Mouse (Mus musculus) midbrain, embryonic 10.5 days (tissue): ENCODE measurements around the gene Fam186b. TPM values are rescaled to one million over a fixed set of nuclear protein-coding genes. Genes with fewer than 3 reads are reported as not detected.
A peak's percentile ranks its signal among the peaks of the same experiment; 100 is the strongest.
"Not testable (repeated sequence)": the region's sequence is repeated elsewhere in the genome, so short reads cannot be mapped to it uniquely, and the experiment has no call there.

Experiments used
- DNase-seq: peaks from one replicate; pipeline ENCODE4 v3.0.0-alpha.2; 2017; ENCODE audit warnings: low spot score
- H3K27ac ChIP-seq: fragments of 300-500 bp; sonication (generic); replicated peaks from 2 replicates; pipeline ENCODE4 v1.5.1; 2016; ENCODE audit warnings: mild to moderate bottlenecking
- H3K27me3 ChIP-seq: fragments of 300-500 bp; sonication (generic); 2 replicates; pipeline ENCODE4 v1.6.1; 2016; ENCODE audit warnings: low read depth, mild to moderate bottlenecking; ENCODE audit not compliant: poor library complexity, severe bottlenecking
- H3K36me3 ChIP-seq: fragments of 300-500 bp; sonication (generic); 2 replicates; pipeline ENCODE4 v1.6.1; 2016; ENCODE audit warnings: mild to moderate bottlenecking, moderate library complexity
- H3K4me1 ChIP-seq: fragments of 300-500 bp; sonication (generic); 2 replicates; pipeline ENCODE4 v1.6.1; 2016
- H3K4me3 ChIP-seq: fragments of 300-500 bp; sonication (generic); 2 replicates; pipeline ENCODE4 v1.5.1; 2016; ENCODE audit warnings: mild to moderate bottlenecking, moderate library complexity
- H3K9me3 ChIP-seq: fragments of 300-500 bp; sonication (generic); replicated peaks from 2 replicates; pipeline ENCODE4 v1.6.1; 2016; ENCODE audit warnings: mild to moderate bottlenecking
- WGBS: fragments of 180-500 bp; shearing (Covaris S2); methylation state at CpG from one replicate; pipeline ENCODE4 v1.1.7; 2016; 5-methylcytosine and 5-hydroxymethylcytosine counted together
- polyA plus RNA-seq: library from polyadenylated mRNA; unstranded; fragments of >200 nt; fragmentation: Nextera tagmentation; extraction: Ambion mirVana; gene quantifications from 2 replicates; pipeline ENCODE4 v1.2.1, GENCODE M21; 2016

Gene Fam186b
- polyA plus RNA-seq, 1 experiment from 2014 or later, result 0.11 TPM

DNA sequence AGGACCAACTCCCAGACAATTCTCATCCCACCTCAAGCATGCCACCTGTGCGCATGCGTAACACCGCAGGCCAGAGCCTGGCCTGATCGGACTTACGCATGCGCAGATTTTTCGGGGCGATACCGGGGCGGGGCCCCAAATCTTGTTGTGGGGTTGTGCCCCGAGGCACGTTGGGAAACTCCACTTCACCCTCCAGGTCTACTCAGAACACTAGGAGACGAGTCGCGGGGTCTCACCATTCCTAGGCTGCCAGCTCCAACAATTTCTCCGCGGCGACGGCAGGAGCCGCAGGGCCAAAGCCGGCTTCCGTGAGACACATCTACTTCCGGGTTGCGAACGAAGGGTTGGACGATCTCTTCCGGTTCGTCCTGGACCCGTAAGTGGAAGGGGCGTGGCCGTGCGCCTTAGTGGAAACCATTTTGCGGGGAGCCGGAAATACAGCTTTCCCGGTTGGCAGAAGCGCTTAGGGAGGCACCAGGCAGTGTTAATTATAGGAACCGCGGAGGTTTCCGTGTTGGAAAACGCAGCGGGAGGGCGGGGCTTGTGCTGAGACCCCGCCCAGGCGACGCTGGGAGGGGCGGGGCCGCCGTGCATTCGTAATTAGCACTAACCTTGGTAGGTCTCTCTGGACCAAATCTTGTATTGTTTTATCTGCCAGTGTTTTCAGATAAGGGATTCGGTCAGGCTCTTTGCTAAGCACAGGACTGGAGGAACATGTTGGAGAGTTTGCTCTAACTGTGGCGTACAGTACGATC lies 43.9 kb downstream of the Fam186b start, which contains the start of gene Mcrs1:
TSS of gene Mcrs1 (minus strand) at position 336 of the 755 bp plus-strand sequence.
- peak; percentile 95 for DNase-seq
- peak within 1 kb of the TSS; percentile 75 for H3K4me3 ChIP-seq
- H3K4me1 ChIP-seq, result peaks cover 28% of the 10 kb centered on the region
- under 1% methylated on average over 52 of the region's 52 CpGs for WGBS
- H3K27ac ChIP-seq, result peak within 1 kb of the TSS; percentile 93
- peaks cover 35% of the 10 kb centered on the region for H3K36me3 ChIP-seq
- H3K9me3 ChIP-seq, result no peaks in the 10 kb centered on the region
- H3K27me3 ChIP-seq, result no peaks in the 10 kb centered on the region

DNA sequence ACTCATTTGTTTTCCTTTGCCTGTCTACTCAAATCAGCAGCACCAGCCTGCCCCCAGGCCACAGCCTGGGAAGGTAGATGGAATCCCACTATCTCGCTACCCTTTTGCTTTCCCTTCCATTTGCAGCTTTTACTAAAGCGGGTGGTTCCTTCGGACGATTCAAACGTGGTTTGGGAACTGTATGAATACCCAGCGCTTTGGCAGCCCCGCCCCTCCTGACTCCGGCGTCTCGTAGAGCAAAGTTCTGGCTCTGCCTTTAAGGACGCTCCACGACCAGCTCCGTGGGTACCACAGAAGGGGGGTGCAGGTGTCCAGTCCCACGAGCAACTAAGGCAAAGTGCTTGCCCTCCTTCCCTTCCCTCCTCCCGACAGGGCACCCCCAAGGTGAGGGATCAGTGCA lies 44.6 kb downstream of the Fam186b start:
- peak overlapping the region; percentile 75 for H3K4me3 ChIP-seq
- not testable (repeated sequence) for DNase-seq, H3K27me3 ChIP-seq, H3K9me3 ChIP-seq
- peak overlapping the region; percentile 74 for H3K27ac ChIP-seq
- peaks cover 28% of the 10 kb centered on the region for H3K4me1 ChIP-seq
- under 1% methylated on average over 14 of the region's 15 CpGs for WGBS
- peaks cover 42% of the 10 kb centered on the region for H3K36me3 ChIP-seq

DNA sequence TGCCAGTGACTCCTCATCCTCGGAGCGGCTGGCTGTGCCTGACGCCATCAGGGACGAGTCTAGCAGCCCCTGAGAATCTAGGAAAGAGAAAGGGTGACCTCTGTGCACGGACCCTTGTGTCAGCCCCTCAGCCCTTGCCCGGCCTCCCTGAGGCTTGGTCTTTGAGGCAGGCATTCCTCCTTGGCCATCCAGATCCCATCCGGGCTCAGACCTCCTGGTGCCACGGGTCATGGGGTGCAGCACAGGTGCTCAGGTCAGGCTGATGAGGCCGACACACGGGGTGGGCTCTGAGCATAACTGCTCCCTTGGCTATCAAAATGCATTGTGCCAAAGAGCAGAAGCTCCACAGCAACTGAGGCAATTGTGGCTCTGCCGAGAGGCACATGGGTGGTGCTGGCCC lies 45.8 kb downstream of the Fam186b start:
- peaks cover 28% of the 10 kb centered on the region for H3K4me1 ChIP-seq
- H3K4me3 ChIP-seq, result peak overlapping the region; percentile 75; the same call in 1 of the 2 replicates
- no peak overlapping the region for H3K27ac ChIP-seq
- no peaks in the 10 kb centered on the region for H3K9me3 ChIP-seq
- peaks cover 53% of the 10 kb centered on the region for H3K36me3 ChIP-seq
- no peak for DNase-seq
- H3K27me3 ChIP-seq, result no peaks in the 10 kb centered on the region
- WGBS, result 93% methylated on average over 11 of the region's 11 CpGs

DNA sequence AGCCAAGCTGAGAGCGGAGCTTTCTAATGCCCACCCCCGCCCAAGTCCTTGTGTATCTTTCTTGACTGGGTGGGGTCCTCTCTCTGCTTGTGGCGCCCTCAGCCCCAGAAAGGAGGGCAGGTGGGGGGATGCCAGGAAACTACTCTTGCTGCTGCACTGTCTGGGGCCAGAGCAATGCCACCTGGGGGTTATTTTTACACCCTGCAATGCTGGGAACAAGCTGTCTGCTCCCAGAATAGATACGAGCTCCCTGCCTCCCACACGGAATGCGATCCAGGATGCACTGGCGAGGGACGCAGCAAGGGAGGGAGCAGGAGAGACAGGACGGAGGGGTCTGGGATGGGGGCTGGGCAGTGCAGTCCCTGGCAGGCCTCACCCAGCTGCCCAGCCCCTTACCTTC lies 46.7 kb downstream of the Fam186b start:
- WGBS, result 85% methylated on average over 9 of the region's 9 CpGs
- H3K36me3 ChIP-seq, result peaks cover 63% of the 10 kb centered on the region
- H3K9me3 ChIP-seq, result no peaks in the 10 kb centered on the region
- peaks cover 28% of the 10 kb centered on the region for H3K4me1 ChIP-seq
- H3K27ac ChIP-seq, result no peak overlapping the region
- no peaks in the 10 kb centered on the region for H3K27me3 ChIP-seq
- no peak for DNase-seq
- H3K4me3 ChIP-seq, result no peak overlapping the region

DNA sequence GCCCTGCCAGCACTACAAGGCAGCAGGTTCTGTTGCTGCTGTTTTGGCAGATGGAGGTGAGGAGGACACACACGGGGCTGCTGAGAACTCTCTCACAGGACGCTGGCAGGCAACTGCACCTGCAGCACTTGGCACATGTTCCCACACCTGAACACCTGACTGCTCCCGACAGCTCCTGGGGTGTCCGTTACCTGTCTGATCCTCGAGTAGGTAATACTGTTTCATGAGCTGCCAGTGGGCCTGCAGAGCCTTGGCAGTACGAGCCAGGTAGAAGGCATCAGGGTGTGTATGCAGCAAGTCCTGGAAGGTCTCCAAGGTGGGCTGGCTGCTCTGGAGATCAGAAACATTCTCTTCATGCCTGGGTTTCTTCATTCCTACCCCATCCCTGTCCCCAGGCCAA lies 49.0 kb downstream of the Fam186b start:
- peaks cover 84% of the 10 kb centered on the region for H3K36me3 ChIP-seq
- not testable (repeated sequence) for H3K9me3 ChIP-seq, H3K4me3 ChIP-seq, DNase-seq, H3K27me3 ChIP-seq, H3K27ac ChIP-seq
- H3K4me1 ChIP-seq, result peaks cover 14% of the 10 kb centered on the region
- WGBS, result 92% methylated on average over 6 of the region's 6 CpGs

DNA sequence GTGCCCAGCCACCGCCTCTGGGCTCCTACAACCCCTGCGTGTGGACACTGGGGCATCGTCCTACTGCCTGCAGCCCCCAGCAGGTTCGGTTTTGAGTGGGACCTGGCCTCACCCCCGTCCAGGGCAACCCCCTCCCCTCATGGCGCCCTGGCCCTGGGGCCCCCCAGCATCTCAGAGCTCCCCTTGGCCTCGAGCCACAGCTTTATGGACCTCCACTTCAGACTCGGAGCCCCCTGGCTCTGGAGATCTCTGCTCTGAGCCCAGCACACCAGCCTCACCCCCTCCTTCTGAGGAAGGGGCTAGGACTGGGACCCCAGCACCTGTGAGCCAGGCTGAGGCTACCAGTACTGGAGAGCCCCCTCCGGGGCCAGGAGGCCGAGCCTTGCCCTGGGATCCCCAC lies 53.6 kb downstream of the Fam186b start:
- WGBS, result 94% methylated on average over 10 of the region's 10 CpGs
- H3K36me3 ChIP-seq, result peaks cover 67% of the 10 kb centered on the region

DNA sequence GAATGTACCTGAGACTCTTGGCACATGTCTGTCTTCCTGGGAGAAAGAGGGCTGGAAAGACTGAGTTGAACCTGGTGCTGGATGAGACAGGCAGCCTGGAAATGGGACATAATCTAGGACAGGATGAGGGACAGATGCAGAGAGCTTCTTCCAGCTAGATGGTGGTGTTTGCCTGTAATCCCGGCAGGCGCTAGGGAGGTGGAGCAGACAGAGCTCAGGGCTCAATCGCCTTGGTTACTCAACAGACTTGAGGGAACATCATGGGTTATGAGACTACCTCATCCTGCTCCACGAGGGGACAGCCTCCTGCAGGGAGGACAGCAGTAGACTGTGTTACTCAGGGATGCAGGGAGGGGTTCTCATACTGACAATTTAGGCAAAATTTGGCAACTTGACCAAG lies 54.4 kb downstream of the Fam186b start:
- no peaks in the 10 kb centered on the region for H3K9me3 ChIP-seq
- WGBS, result 72% methylated on average over 4 of the region's 4 CpGs
- no peaks in the 10 kb centered on the region for H3K4me1 ChIP-seq
- no peaks in the 10 kb centered on the region for H3K27me3 ChIP-seq
- no peak for DNase-seq
- H3K27ac ChIP-seq, result no peak overlapping the region
- peaks cover 59% of the 10 kb centered on the region for H3K36me3 ChIP-seq
- no peak overlapping the region for H3K4me3 ChIP-seq

More for the DNA sequence above, 53.6 kb downstream of the Fam186b start:
- Histone ChIP-seq H3K9me3 (no peaks in the 10 kb centered on the region), H3K4me1 (no peaks in the 10 kb centered on the region), H3K4me3 (no peak overlapping the region), H3K27ac (no peak overlapping the region), H3K27me3 (no peaks in the 10 kb centered on the region)
- DNase-seq, result no peak

DNA sequence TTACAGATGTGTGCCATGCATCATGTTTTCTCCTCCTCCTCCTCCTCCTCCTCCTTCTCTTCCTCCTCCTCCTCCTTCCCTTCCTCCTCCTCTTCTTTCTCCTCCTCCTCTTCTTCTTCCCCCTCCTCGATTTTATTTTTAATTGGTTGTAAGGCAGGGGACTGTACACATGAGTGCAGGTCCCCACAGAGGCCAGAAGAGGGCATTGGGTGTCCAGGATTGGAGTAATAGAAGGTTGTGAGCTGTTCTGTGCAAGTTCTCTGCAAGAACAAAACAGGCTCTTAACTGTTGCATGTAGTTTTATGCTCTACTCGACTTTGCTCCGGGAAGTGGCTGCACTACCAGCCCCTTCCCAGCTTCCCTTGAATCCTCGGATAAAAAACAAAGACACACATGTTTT lies 55.6 kb downstream of the Fam186b start:
- Histone ChIP-seq H3K36me3 (peaks cover 48% of the 10 kb centered on the region), H3K4me1 (no peaks in the 10 kb centered on the region), H3K27ac (no peak overlapping the region), H3K9me3 (no peaks in the 10 kb centered on the region), H3K27me3 (no peaks in the 10 kb centered on the region), H3K4me3 (no peak overlapping the region)
- WGBS, result 89% methylated on average over 4 of the region's 4 CpGs
- no peak for DNase-seq

DNA sequence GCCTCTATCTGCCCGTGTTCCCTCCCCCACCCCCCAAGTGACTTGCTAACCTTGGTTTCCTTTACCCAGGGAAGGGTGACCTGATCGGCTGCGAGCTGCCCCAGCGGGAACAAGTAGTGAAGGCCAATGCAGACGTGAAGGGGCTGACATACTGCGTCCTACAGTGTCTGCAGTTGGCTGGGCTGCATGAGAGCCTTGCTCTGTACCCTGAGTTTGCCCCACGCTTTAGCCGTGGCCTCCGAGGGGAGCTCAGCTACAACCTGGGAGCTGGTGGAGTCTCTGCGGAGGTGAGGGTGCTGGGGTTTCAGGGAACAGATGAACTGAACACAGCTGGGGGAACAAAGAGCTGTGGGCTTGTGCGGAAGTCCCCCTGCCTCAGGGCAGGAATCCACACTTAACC lies 57.7 kb downstream of the Fam186b start:
- Histone ChIP-seq H3K36me3 (peaks cover 26% of the 10 kb centered on the region), H3K27me3 (peaks cover 19% of the 10 kb centered on the region), H3K4me3 (no peak overlapping the region), H3K9me3 (no peaks in the 10 kb centered on the region), H3K27ac (peak overlapping the region; percentile 64), H3K4me1 (peaks cover 15% of the 10 kb centered on the region)
- no peak for DNase-seq
- WGBS, result 72% methylated on average over 11 of the region's 11 CpGs

DNA sequence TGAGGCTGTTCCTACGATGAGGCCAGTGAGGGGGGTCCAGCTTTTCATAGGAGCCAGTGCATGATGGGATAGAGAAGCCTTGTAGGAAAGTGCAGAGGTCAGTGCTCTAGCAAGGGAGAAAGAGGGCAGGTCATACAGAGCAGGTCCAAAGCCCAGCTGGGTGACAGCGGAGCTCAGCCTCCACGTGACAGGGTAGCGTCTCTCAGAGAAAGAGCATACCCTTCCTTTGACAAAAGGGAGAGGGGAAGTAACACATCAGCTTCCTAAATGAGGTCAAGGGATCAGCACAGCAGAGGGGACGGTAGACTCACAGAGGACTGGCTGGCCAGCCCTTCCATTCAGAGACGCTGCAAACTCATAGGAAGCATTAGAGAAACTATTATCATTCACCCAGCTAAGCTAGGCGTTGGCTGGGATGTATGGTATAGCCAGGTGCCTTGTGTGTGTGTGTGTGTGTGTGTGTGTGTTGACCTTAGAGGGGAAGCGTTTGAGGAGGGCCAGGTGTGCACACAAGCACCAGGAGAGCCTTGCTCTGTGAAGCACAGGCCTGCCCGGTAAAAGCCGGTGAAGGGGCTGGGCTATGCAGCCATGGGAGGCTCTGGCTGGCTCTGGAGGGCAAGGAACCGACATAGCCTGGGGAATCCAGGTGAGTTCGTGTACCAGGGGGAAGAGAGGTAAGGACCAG lies 61.2 kb downstream of the Fam186b start:
- Histone ChIP-seq H3K4me1 (peaks cover 15% of the 10 kb centered on the region), H3K27me3 (peaks cover 54% of the 10 kb centered on the region), H3K36me3 (no peaks in the 10 kb centered on the region), H3K27ac (0 out of 2 replicates have a peak overlapping the region, but pooled peaks have one; percentile 13), H3K4me3 (no peak overlapping the region), H3K9me3 (no peaks in the 10 kb centered on the region)
- no peak for DNase-seq
- WGBS, result 63% methylated on average over 12 of the region's 12 CpGs

DNA sequence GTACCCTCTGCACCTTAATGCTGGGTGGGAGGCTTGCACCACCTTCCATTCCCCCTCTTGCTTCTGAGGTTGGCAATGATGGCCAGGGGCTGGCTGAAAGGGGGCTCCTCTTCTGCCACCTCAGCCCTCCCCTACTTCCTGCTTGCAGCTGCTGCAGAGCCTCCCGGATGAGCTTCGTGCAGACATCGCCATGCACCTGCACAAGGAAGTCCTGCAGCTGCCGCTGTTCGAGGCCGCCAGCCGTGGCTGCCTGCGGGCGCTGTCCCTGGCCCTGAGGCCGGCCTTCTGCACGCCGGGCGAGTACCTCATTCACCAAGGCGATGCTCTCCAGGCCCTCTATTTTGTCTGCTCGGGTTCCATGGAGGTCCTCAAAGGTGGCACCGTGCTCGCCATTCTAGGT lies 62.0 kb downstream of the Fam186b start:
- 60% methylated on average over 17 of the region's 17 CpGs for WGBS
- Histone ChIP-seq H3K36me3 (no peaks in the 10 kb centered on the region), H3K4me3 (no peak overlapping the region), H3K4me1 (peaks cover 15% of the 10 kb centered on the region), H3K27ac (peak overlapping the region; percentile 23), H3K27me3 (peaks cover 62% of the 10 kb centered on the region), H3K9me3 (no peaks in the 10 kb centered on the region)
- no peak for DNase-seq

DNA sequence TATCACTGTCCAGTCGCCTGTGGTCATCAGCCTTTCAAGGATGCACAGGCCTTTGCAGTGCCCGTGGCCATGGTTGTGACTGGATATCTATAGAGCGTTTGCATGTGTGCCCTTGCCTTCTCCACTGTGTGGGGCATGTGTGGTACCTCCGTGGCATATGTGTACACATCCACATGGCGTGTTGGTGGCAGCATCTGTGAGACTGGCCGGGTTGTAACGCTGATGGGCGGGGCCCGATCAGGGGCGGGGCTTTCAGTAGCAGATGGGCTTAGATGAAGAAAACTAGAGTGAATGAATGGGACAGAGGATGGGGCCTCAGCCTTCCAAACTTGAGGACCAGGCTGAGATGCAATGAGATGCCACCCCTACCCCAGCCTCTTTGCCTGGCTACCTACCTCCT lies 63.7 kb downstream of the Fam186b start:
- WGBS, result 78% methylated on average over 10 of the region's 10 CpGs
- Histone ChIP-seq H3K4me1 (peaks cover 24% of the 10 kb centered on the region), H3K9me3 (no peaks in the 10 kb centered on the region), H3K36me3 (no peaks in the 10 kb centered on the region), H3K27me3 (peaks cover 79% of the 10 kb centered on the region), H3K27ac (no peak overlapping the region), H3K4me3 (no peak overlapping the region)
- no peak for DNase-seq

DNA sequence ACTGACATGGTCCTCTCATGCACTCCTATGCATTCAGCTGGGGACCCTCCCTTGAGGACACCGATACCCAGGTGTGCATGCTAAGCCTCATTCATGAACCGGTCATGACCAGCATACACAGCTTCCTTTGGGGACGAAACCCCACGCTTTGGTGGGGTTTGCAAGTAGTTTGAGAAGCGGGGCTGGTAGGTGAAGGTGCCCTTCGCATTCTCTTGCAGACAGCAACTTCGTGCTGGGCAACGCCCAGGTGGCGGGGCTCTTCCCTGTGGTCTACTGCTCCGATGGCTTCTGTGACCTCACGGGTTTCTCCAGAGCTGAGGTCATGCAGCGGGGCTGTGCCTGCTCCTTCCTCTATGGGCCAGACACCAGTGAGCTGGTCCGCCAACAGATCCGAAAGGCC lies 69.6 kb downstream of the Fam186b start:
- Histone ChIP-seq H3K4me1 (peaks cover 62% of the 10 kb centered on the region), H3K4me3 (peak overlapping the region; percentile 54; the same call in 1 of the 2 replicates), H3K9me3 (no peaks in the 10 kb centered on the region), H3K27me3 (peaks cover 100% of the 10 kb centered on the region), H3K36me3 (no peaks in the 10 kb centered on the region), H3K27ac (no peak overlapping the region)
- 25% methylated on average over 14 of the region's 14 CpGs for WGBS
- no peak for DNase-seq
